Mouse (Mus musculus) erythroblast, embryonic 14.5 days (primary cell): ENCODE results near the gene Zfp689.

ENCODE experiments used
- GATA1 ChIP-seq: IDR thresholded peaks from 2 replicates; pipeline ENCODE4 v1.6.1; 2012; ENCODE audit warnings: low read length, inconsistent platforms, mixed read lengths
- TAL1 ChIP-seq: IDR thresholded peaks from 3 replicates; pipeline ENCODE4 v1.6.1; 2012; ENCODE audit warnings: low read length, inconsistent platforms, mixed read lengths

GRCm38 (mm10) chr7:127476855-127477254 is 27.9 kb upstream of the Zfp689 start:
- TF ChIP-seq GATA1 (no peak), TAL1 (no peak)
